Mouse (Mus musculus) embryonic stem cell, embryonic (primary cell): ENCODE results near the gene Ubash3b.

Experiments used
- CTCF ChIA-PET, 4 experiments: fragments of 300-600 bp in 2 of 4; fragments of 350-600 bp in 2 of 4; sonication (Branson Sonifier 250); formaldehyde crosslinking; loops; one replicate each; lab custom pipeline; 2022; ENCODE audit warnings: inconsistent platforms in 2 of 4; lab: Charles Lee
- POLR2A ChIA-PET, 4 experiments: fragments of 300-600 bp in 2 of 4; fragments of 350-600 bp in 2 of 4; sonication (Branson Sonifier 250); formaldehyde crosslinking; loops; one replicate each; lab custom pipeline; 2022; ENCODE audit warnings: antibody characterized with exemption in 4 of 4, inconsistent platforms in 1 of 4; lab: Charles Lee

The Ubash3b gene

GRCm38 (mm10) chr9:41084191-41084901 lies 77.2 kb downstream of the Ubash3b start:
- POLR2A ChIA-PET = no interaction called here
- CTCF ChIA-PET = interaction anchor here in 1 of 4 experiments (1.0 kb wide), 1 partner anchor 123 kb away, joined by 3 read pairs; no protein-coding TSS in a partner anchor

GRCm38 (mm10) chr9:41083386-41084055 lies 78.0 kb downstream of the Ubash3b start:
- POLR2A ChIA-PET = no interaction called here

GRCm38 (mm10) chr9:41082891-41083290 lies 78.6 kb downstream of the Ubash3b start:
- POLR2A ChIA-PET = no interaction called here
- CTCF ChIA-PET = no interaction called here

More at GRCm38 (mm10) chr9:41083386-41084055, 78.0 kb downstream of the Ubash3b start:
- CTCF ChIA-PET = no interaction called here

- CTCF ChIA-PET = no interaction called here
- POLR2A ChIA-PET = no interaction called here
These were observed 80.6 kb downstream of the Ubash3b start for GRCm38 (mm10) chr9:41080877-41081276.

GRCm38 (mm10) chr9:41079428-41080155 lies 81.9 kb downstream of the Ubash3b start:
- POLR2A ChIA-PET = interaction anchor here in 1 of 4 experiments (0.5 kb wide), 1 partner anchor 12 kb away, joined by 3 read pairs; no protein-coding TSS in a partner anchor
- CTCF ChIA-PET = no interaction called here

- POLR2A ChIA-PET = no interaction called here
- CTCF ChIA-PET = no interaction called here
These were observed 83.3 kb downstream of the Ubash3b start for GRCm38 (mm10) chr9:41078198-41078597.

GRCm38 (mm10) chr9:41076150-41076549 lies 85.3 kb downstream of the Ubash3b start:
- CTCF ChIA-PET = no interaction called here

GRCm38 (mm10) chr9:41075528-41075927 lies 86.0 kb downstream of the Ubash3b start:
- CTCF ChIA-PET = no interaction called here

More at GRCm38 (mm10) chr9:41076150-41076549, 85.3 kb downstream of the Ubash3b start:
- POLR2A ChIA-PET = no interaction called here

GRCm38 (mm10) chr9:41073196-41074009 lies 88.1 kb downstream of the Ubash3b start:
- ChIA-PET CTCF (no interaction called here), POLR2A (no interaction called here)

More at GRCm38 (mm10) chr9:41075528-41075927, 86.0 kb downstream of the Ubash3b start:
- POLR2A ChIA-PET = no interaction called here

- ChIA-PET CTCF (no interaction called here), POLR2A (no interaction called here)
These were observed 88.7 kb downstream of the Ubash3b start for GRCm38 (mm10) chr9:41072786-41073185.

- ChIA-PET CTCF (no interaction called here), POLR2A (no interaction called here)
These were observed 89.5 kb downstream of the Ubash3b start for GRCm38 (mm10) chr9:41071906-41072511.

- ChIA-PET POLR2A (no interaction called here), CTCF (interaction anchor here in 1 of 4 experiments (1.5 kb wide), 1 partner anchor 137 kb away, joined by 4 read pairs; no protein-coding TSS in a partner anchor)
These were observed 90.7 kb downstream of the Ubash3b start for GRCm38 (mm10) chr9:41070761-41071181.

GRCm38 (mm10) chr9:41069509-41069908 lies 92.0 kb downstream of the Ubash3b start:
- CTCF ChIA-PET = interaction anchor here in 1 of 4 experiments (1.5 kb wide), 1 partner anchor 138 kb away, joined by 4 read pairs; no protein-coding TSS in a partner anchor

GRCm38 (mm10) chr9:41061446-41061845 lies 100.1 kb downstream of the Ubash3b start:
- CTCF ChIA-PET = interaction anchor here in 2 of 4 experiments (0.5 to 1.0 kb wide), 2 partner anchors 146 to 1558 kb away, joined by 3 read pairs; no protein-coding TSS in a partner anchor
- POLR2A ChIA-PET = no interaction called here

More at GRCm38 (mm10) chr9:41069509-41069908, 92.0 kb downstream of the Ubash3b start:
- POLR2A ChIA-PET = no interaction called here

- CTCF ChIA-PET = interaction anchor here in 3 of 4 experiments (0.5 to 0.9 kb wide), 3 partner anchors 113 to 147 kb away, joined by 3 to 4 read pairs (median 3); no protein-coding TSS in a partner anchor
These were observed 100.9 kb downstream of the Ubash3b start for GRCm38 (mm10) chr9:41060617-41061016.

GRCm38 (mm10) chr9:41058765-41059535 lies 102.5 kb downstream of the Ubash3b start:
- CTCF ChIA-PET = interaction anchor here in 2 of 4 experiments (0.6 to 0.7 kb wide), 3 partner anchors 132 to 672 kb away, joined by 3 to 4 read pairs (median 3); no protein-coding TSS in a partner anchor
- POLR2A ChIA-PET = no interaction called here

More at GRCm38 (mm10) chr9:41060617-41061016, 100.9 kb downstream of the Ubash3b start:
- POLR2A ChIA-PET = no interaction called here

- POLR2A ChIA-PET = no interaction called here
- CTCF ChIA-PET = no interaction called here
These were observed 107.3 kb downstream of the Ubash3b start for GRCm38 (mm10) chr9:41054166-41054565.
